Mouse (Mus musculus): Measurements from ENCODE around the gene Slamf8.

Gene Slamf8

GRCm38 (mm10) chr1:172590385-172590784 is at the start of gene Slamf8:
Slamf8 (minus strand) TSS chr1:172590568.
- DNase-seq (ENCODE audit: low read depth, low spot score), result no peak

DNA sequence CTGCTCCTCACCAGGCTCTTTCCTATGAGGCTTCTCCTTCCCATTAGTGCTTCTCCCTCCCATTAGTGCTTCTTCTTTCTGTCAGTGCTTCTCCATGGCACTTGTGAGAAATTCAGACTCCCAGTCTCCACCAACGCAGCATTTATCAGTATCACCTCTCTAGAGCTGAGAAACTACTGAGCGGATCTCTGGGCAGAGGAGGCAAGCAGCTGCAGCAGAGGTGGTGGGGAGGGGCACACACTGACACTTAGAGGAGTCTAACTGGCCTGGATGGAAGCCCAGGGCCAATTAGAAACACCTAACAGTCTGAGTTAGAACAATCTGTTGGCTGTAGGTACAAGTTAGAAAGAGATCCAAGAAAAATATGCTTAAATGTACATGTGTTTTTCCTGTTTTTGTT is 48.4 kb upstream of the Slamf8 start:
- no peak for DNase-seq (ENCODE audit: low read depth, low spot score)

GRCm38 (mm10) chr1:172637801-172638200 is 47.4 kb upstream of the Slamf8 start:
- no peak for DNase-seq (ENCODE audit: low read depth, low spot score)

DNA sequence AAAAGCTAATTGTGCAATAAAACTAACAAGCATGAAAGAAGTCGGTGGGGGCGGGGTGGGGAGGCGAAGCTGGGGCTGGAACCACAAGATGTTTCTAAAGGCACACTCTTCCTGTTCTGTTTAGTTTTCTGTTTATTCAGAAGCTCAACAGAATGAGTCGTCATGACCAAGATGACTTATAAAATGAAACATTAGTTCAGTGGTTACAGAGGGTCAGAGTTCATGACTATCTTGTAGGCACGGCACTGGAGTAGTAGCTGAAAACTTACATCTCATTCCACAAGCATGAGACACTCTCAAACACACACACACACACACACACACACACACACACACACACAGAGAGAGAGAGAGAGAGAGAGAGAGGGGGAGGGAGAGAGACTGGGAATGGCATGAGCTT is 45.9 kb upstream of the Slamf8 start:
- DNase-seq (ENCODE audit: low read depth, low spot score), result no peak

DNA sequence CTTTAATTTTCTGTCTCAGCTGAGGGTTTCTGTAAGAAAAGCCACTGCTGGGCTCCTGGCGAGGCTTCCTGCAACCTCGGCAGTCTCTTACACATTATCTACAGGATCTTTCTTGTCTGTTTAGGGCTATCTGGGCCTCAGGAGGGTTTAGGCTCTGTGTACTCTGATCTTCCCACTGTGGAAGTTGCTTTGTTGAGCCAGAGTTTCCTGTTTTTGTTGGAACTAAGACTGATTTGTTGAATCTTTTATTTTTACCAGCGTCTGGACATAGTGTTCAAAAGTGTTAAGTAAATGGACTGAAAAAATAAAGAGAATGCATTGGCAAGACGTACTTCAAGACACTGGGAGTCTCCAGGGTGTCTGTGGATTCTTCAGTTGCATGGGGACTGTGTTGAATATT is 44.9 kb upstream of the Slamf8 start:
- DNase-seq (ENCODE audit: low read depth, low spot score), result no peak

DNA sequence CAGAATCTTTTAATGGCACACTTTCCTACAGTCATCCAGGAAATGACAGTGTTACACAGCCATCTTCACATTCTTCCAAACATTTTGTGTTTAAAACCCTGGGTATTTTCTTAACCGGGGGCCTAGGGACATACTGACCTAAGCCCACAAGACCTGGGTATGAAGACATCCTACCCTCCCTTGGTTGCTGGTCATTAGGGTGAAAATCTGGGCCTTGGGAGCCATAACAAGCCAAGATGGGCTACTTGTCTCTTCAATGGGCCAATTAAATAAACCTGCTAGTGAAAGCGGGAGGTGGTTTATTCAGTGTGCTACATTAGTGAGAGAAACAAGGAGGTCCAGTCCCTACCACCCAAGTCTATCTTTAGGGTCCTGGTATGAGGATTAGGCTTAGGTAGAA is 43.8 kb upstream of the Slamf8 start:
- no peak for DNase-seq (ENCODE audit: low read depth, low spot score)

- peak; percentile 85 for DNase-seq (ENCODE audit: low read depth, low spot score)
Measured at GRCm38 (mm10) chr1:172632451-172633326, 42.3 kb upstream of the Slamf8 start, which contains the start of gene Dusp23. Dusp23 (minus strand) TSS chr1:172632962.

- DNase-seq (ENCODE audit: low read depth, low spot score), result no peak
Measured at GRCm38 (mm10) chr1:172631721-172632120, 41.4 kb upstream of the Slamf8 start.

DNA sequence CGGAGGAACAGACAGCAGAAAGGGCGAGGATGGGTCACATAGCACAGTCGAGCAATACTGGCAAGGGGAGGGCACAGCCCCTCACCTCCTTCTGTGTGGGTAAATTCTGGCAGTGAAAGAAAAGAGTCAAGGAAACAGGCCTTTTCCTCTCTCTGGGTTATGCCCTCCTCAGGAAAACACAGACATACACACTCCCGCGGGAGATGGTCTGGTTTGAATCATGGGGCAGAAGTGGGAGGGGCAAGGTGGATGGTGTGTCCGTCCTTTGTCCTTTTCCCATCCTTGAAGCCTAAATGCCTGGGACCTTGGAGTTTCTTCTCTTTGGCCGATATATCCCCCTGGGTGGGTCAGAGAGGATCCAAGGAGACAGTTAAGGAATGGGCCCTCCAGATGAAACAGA is 39.5 kb upstream of the Slamf8 start:
- no peak for DNase-seq (ENCODE audit: low read depth, low spot score)

DNA sequence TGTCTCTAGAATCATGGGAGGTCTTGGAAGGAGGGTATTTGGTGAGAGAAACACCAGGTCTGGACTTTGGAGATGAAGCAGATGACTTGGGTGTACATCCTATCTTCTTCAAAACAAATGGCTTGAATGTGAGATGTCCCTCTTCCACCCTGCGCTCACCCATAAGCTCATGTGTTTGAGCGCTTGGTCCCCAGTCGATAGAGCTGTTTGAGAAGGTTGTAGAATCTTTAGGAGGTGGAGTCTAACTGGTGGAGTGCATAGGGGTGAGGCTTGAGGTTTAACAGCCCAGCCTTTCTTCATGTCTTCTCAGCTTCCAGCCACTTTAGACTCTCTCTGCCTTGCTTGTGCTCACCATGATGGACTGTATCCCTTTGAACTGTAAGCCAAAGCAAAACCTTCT is 35.9 kb upstream of the Slamf8 start:
- no peak for DNase-seq (ENCODE audit: low read depth, low spot score)

DNA sequence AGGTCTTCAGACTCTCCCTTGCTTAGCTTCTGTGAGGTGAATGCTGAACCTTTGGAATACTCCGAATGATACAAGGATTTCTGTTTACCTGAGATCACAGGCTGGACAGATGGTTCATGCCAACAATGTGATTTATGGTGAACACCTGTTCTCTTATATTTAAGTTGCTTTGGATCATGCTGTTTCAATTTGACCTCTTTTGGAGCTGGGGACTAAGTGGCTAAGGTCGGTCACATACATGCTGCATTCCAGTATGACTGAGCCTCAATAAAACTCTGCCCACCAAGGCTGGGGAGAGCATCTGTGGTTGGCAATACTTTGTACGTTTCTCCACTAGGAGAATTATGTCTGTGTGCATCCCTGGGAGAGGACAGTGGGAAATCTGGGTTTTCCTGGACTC is 33.7 kb upstream of the Slamf8 start:
- DNase-seq (ENCODE audit: low read depth, low spot score), result no peak

GRCm38 (mm10) chr1:172623599-172623998 is 33.2 kb upstream of the Slamf8 start:
- no peak for DNase-seq (ENCODE audit: low read depth, low spot score)

DNA sequence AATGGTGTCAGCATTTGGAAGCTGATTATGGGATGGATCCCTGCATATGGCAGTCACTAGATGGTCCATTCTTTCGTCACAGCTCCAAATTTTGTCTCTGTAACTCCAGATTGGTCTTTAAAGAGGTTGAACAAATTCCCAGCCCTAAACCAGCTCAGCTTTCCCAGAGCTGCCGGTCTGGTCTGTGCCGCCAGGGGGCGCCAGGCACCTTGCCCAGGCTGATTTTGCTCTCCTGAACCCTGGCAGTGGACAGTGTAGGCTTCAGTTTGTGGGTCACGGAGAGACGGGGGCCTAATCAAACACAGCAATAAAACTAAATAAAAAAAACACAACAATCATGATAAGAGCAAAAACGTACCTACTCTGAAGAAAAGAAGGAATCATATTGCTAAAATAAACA is 28.9 kb upstream of the Slamf8 start:
- peak; percentile 40 for DNase-seq (ENCODE audit: low read depth, low spot score)

DNA sequence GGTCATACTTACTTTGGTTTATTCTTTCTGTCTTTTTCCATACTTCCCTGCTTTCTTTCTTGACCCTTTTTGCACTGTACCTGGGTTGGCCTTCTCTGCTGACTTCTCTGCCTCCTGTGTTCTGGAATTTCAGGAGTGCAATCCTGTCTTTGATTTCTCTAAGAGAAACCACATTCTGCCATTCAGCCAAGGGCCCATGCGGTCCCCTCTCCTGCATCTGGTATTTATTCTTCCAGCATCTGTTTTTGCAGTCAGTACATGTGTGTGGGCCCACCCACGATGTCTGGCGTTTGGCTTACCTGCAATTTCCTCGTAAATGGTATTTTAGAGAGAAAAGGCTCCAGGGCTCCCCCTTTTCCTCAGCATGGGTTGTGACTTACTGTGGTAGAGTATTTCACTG is 27.8 kb upstream of the Slamf8 start:
- no peak for DNase-seq (ENCODE audit: low read depth, low spot score)

GRCm38 (mm10) chr1:172617365-172618076 is 27.2 kb upstream of the Slamf8 start:
- DNase-seq (ENCODE audit: low read depth, low spot score), result no peak

GRCm38 (mm10) chr1:172616537-172617300 is 26.4 kb upstream of the Slamf8 start:
- no peak for DNase-seq (ENCODE audit: low read depth, low spot score)

DNA sequence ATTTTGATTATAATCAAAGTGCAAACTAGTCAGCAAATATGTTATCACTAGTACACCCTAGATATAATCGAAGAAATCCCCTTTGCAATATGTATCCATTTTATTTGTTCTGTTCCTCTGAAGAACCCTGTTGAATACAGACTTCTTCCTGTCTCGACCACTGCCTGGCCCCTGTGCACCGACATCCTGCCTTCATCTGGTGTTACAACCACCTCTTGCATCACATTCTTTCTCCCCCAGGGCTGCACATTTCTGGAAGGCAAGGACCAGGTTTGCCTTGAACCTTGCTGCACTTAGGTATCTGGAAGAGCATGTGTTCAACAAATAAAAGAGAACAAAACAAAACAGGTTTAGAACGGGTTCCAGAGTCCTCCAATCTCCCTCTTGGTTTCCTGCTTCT is 25.0 kb upstream of the Slamf8 start:
- DNase-seq (ENCODE audit: low read depth, low spot score), result no peak

DNA sequence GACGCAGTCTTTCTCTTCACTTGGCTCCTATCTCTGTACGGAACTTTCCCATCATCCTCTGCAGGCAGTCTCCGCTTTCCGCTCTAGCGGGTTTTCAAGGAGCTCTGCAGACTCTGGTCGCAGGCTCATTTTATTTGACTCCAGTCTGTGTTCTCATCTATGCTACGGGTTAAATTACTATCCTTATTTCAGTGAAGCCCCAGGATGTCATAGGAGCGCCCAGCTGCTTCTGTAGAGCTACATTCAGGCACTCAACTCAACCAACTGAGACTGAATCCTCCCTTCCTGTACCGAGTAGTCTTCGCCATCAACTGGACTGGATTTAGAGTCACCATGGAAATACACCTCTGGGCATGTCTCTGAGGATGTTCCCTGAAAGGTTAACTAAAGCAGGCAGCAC is 24.3 kb upstream of the Slamf8 start:
- DNase-seq (ENCODE audit: low read depth, low spot score), result no peak

DNA sequence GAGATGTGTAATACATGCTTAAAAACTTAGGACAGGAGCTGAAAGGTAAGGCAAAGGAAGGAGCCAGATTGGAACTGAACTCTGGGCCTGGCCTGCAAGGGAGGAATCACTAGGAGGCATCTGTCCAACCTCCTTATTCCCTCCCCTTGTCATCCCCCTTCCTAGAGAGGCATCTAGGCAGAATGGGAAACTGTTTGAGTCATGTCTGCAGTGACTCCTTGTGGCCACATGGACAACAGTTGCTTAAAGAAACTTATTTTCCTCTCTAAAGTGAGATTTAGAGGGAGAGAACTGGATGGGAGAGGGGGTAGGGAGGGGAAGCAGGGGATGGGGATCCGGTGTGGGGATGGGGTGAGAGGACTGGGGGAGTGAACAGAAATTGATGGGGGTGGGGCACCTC is 22.4 kb upstream of the Slamf8 start:
- no peak for DNase-seq (ENCODE audit: low read depth, low spot score)

DNA sequence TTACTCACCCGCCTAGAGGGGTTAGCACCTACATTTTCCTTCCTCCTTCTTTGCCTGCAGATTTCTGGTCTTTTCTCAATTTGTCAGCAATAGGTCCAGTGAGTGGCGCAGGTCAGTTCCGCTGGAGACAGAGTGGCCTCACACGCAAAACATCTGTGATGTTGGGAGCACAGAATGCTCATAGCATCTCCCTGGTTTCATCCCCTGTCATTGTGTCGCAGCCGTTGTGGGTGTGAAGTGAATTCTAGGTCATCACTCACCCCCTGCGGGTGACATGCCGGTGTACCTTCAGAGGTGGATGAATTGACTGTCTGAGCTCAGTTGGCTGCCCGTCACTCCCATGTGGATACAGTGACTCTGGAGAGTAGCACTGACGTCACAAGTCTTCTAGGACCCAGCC is 20.9 kb upstream of the Slamf8 start:
- no peak for DNase-seq (ENCODE audit: low read depth, low spot score)

GRCm38 (mm10) chr1:172602326-172602725 is 12.0 kb upstream of the Slamf8 start, which contains the start of gene Fcrl6:
Fcrl6 (minus strand) TSS chr1:172602551.
- DNase-seq (ENCODE audit: low read depth, low spot score), result no peak

DNA sequence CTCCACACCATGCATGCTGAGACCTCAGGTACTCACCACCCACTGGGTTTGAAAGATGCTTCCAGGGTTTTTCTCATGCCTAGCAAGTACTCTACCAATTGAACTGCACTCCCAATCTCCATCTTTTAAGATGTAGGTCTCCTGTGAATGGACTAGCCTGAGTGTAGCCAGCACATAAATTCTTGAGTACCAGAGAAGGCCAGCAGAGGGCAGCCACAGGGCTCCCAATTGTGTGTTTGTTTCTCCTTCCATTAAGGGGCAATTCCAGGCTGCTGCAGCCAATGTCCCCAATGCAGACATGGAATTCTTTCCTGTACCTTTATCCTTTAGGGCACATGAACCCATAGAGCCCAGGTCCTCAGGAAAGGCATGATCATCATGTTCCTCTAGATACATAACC is 4.1 kb upstream of the Slamf8 start:
- peak; percentile 34 for DNase-seq (ENCODE audit: low read depth, low spot score)
